Mouse (Mus musculus) cerebral cortex, adult 2 months (tissue): ENCODE results near the gene Gm27235.

Source experiments
- WGBS: fragments of 180-500 bp; shearing (Covaris S2); methylation state at CpG from one replicate; pipeline ENCODE4 v1.1.7; 2018; 5-methylcytosine and 5-hydroxymethylcytosine counted together

The Gm27235 gene

DNA sequence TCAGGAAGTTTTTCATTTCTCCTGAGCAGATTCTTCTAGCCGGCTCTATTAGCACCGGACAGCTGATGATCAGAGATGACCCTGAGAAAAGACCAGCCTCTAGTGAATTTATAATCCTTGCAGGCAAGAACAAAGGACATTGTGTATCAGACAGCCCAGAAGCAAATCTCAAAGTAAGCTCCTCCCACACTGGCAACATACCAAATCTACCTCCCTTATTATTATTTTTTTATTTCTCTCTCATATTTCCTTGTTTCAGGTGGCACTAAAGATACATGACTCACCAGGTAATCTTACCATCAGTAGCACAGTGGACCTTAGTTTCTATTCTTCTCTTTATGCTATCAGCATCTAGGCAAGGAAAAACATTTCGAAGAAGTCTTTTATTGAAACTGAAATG is at the start of gene Gm27235, which contains the start of gene D730048I06Rik:
Gene Gm27235, minus strand, starts transcription at position 101 of the 400 bp plus-strand sequence.
Gene D730048I06Rik, minus strand, starts transcription at position 112 of the 400 bp plus-strand sequence.
- WGBS = 93% methylated on average over 3 of the region's 3 CpGs

DNA sequence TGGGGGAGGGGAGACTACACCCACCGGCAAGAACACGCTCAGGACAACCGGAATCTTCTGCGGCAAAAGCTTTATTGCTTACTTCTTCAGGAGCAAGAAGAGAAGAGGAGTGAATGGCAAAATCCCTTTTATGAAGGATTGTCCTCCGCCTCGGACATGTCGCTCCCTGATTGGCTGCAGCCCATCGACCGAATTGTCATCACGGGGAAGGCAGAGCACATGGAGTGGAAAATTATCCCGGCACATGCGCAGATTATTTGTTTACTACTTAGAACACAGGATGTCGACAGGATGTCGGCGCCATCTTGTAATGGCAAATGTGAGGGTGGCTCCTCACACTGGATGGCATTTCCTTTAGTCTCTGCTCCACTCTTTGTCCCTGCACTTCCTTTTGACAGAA is 28.0 kb upstream of the Gm27235 start:
- WGBS = 94% methylated on average over 15 of the region's 15 CpGs

DNA sequence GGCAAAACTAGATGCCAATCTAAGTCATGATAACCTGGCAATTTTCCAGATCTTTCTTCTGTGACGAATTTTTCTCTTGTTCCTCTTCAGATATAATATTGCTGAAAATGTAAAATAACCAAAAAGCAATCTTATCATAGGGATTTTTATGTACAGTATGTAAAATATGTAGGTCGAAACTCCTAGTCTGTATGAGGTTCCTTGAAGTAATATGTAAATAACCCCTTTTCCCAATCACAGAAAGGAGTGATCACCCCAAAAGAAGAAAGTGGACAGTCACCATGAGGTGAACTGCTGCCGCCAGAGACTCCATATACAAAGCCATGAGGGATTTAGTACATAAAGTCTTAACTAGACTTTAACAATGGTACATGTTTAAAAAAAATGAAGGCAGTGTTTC is 11.9 kb downstream of the Gm27235 start, which contains the start of gene Gm17727:
Gene Gm17727, minus strand, starts transcription at position 101 of the 400 bp plus-strand sequence.
- WGBS = 64% methylated on average over 3 of the region's 3 CpGs

DNA sequence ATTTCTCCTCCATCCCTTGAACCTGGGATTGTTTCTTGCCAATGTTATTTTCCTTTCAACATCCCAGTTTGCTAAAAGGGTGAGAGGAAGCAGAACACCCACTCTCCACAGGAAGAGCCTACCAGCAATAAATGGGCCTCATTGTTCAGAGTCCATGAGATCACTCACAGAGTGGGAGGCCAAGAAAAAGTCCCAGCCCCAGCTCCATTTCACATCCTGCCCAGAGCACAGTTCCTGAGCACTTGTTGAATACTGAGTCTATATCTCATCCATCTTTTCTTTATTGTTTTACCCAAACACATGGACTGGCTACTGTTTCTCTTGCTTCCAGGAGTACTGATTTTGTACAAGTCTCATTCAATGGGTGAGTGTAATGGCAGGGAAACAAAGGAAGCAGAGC is 49.2 kb downstream of the Gm27235 start, which contains the start of gene Gm17677:
Gene Gm17677, plus strand, starts transcription at position 301 of the 400 bp plus-strand sequence.

